Mouse (Mus musculus): ENCODE measurements at regions not wholly inside any gene's neighbourhood (a gene's known extent, or its start where the extent isn't known, plus 50 kb on each side); places are given as distances from the start of the nearest gene placed in this dataset.
A peak's percentile ranks its signal among the peaks of the same experiment; 100 is the strongest.

DNA sequence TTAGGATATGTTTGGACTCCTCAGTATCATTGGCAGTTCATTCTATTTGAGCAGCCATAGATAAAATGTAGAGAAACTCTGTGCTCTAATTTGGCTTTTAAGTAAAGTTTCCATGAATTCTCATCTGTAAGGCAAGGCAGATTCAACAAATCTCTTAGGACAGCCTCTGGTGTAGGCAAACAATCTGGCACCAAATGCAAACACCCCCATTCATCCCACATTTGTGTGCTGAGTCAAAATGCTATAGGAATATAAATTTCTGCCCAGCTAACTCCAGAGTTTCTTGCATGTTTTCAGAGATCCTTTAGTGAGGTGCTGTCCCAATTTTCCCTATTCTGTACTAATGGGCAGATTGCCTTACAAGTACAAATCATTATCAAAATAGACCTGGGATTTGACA, 695.7 kb upstream of the Kif18a start:
- Histone ChIP-seq H3K27me3 (ENCODE audit: low read depth, poor library complexity, severe bottlenecking) (no peaks in the 10 kb centered on the region), H3K4me3 (no peak overlapping the region), H3K4me1 (no peaks in the 10 kb centered on the region)

DNA sequence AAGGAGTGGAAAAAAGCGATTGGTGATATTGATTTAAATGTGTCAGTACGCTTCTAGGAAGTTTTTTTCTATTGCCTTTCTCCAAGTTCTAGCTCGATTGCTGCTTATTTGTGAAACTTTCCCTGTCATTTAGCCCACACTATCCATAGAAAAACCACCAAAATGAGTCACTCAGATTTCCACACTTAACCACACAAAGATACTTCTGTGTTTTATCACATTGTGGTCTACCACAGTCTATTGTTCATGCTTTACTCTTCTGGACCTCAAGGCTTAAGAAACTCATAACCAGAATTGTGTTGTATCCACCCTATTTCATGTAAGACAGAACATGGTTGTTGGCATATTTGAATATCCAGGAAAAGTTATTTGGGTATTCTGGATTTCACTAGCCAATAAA, 687.0 kb upstream of the Kif18a start:
- Histone ChIP-seq H3K27ac (no peak overlapping the region), H3K4me3 (no peak overlapping the region), H3K36me3 (no peaks in the 10 kb centered on the region), H3K9me3 (replicated peaks) (no peaks in the 10 kb centered on the region), H3K4me1 (no peaks in the 10 kb centered on the region), H3K27me3 (ENCODE audit: low read depth, poor library complexity, severe bottlenecking) (no peaks in the 10 kb centered on the region)
- WGBS: 93% methylated on average over 3 of the region's 3 CpGs
- no peak for DNase-seq (ENCODE audit: low spot score)

More for the DNA sequence above, 695.7 kb upstream of the Kif18a start:
- DNase-seq (ENCODE audit: low spot score): no peak
- Histone ChIP-seq H3K27ac (no peak overlapping the region), H3K9me3 (replicated peaks) (no peaks in the 10 kb centered on the region), H3K36me3 (no peaks in the 10 kb centered on the region)

DNA sequence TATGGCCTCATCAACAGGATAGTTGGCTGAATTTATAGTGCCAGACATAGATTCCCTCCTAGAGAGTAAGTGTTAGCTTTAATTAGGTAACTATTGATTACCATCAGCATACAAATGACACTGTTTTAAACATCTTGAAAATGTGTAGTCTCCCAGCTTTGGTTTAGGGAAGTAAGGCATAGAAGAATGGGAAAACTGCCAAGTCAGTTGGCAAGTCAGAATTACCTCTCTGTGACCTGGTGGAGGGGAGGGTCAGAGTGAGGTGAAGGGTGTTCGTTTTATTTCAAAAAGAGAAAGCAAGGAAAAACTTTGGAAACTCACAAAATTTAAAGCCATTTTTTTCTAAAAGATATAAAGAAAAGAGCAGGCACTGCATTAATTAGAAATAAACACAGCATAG, 680.2 kb upstream of the Kif18a start:
- no peak overlapping the region for H3K27ac ChIP-seq
- WGBS: 75% methylated on average over 1 of the region's 1 CpGs
- H3K27me3 ChIP-seq (ENCODE audit: low read depth, poor library complexity, severe bottlenecking): no peaks in the 10 kb centered on the region
- no peaks in the 10 kb centered on the region for H3K4me1 ChIP-seq
- H3K36me3 ChIP-seq: no peaks in the 10 kb centered on the region
- no peak overlapping the region for H3K4me3 ChIP-seq
- no peaks in the 10 kb centered on the region for H3K9me3 ChIP-seq (replicated peaks)
- DNase-seq (ENCODE audit: low spot score): no peak

DNA sequence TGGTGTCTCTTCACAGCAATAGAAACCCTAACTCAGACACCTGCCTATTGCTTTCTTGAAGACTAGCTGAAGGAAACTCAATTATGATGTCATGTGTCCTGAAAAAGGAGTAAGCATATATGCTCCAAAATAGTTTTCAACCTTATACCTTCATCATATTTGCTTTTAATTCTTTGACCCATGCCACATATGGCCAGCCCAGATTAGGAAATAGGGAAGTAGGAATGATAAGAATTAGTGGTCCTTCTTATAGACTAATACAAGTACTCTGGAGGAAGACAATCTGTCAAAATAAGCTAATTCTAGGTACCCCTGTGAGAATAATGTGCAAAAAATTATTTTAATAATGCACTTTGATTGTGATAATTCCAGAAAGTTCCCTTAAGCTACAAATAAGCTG, 661.0 kb upstream of the Kif18a start:
- Histone ChIP-seq H3K4me3 (no peak overlapping the region), H3K27ac (no peak overlapping the region), H3K9me3 (replicated peaks) (no peaks in the 10 kb centered on the region), H3K36me3 (no peaks in the 10 kb centered on the region), H3K4me1 (no peaks in the 10 kb centered on the region), H3K27me3 (ENCODE audit: low read depth, poor library complexity, severe bottlenecking) (no peaks in the 10 kb centered on the region)
- DNase-seq (ENCODE audit: low spot score): no peak

DNA sequence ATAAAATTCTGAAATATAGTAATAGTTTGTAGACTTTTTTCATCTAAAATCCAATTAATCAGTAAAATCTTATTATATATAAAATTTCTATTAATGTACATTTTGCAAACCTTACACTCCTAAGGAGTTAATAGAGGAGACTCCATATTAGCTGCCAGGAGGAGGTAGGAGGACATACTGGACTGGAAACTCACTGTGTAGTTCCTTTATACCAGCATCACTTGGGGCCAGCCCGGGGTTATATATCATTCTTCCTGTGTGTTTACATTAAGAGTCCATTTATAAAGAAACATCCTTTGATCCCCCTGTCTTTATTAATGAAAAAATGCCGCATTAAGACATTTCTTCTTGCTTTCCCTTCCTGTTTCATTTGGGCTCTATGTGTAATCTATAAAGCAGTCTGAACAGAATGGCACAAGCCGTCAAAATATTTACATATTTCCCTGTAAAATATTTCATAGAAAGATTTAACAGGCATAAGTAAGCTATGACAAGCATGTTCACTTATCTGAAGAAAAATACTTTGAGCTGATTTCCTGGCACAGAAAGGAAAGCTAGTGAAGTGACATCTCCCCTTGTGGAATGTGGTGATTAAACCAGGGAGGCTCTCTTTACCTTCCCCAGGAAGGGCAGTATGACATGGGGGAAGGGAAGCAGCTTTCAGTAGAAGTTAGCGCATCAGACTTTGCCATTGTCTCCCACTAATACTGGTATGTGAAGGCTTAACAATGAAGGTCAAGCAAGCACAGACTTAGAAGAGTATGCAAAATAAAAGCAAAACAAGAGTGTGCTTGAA, 658.0 kb upstream of the Kif18a start:
- Histone ChIP-seq H3K36me3 (no peaks in the 10 kb centered on the region), H3K27me3 (ENCODE audit: low read depth, poor library complexity, severe bottlenecking) (no peaks in the 10 kb centered on the region), H3K9me3 (replicated peaks) (no peaks in the 10 kb centered on the region), H3K4me1 (no peaks in the 10 kb centered on the region), H3K27ac (no peak overlapping the region), H3K4me3 (no peak overlapping the region)
- WGBS: 85% methylated on average over 4 of the region's 4 CpGs
- DNase-seq (ENCODE audit: low spot score): no peak

DNA sequence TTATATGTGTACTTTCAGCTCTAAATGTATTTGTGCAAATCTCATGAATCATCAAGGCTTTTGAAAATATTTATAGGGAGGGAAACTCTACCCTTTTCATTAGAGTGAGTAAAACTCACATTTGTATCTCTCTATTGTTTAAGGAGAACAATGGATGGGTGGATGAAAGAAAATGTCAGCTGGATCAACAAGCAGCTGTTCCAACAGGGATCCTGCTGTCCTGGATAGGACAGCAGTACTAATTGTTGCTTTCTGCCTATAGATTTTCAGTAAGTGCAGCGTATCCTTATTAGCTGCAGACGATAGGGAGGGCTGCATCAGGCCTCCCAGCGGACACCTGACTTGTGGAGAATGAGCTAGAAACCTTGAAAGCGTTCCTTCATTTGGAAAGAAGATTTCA, 644.9 kb upstream of the Kif18a start:
- Histone ChIP-seq H3K27ac (no peak overlapping the region), H3K36me3 (no peaks in the 10 kb centered on the region), H3K9me3 (replicated peaks) (no peaks in the 10 kb centered on the region), H3K4me1 (no peaks in the 10 kb centered on the region), H3K27me3 (ENCODE audit: low read depth, poor library complexity, severe bottlenecking) (no peaks in the 10 kb centered on the region), H3K4me3 (no peak overlapping the region)
- no peak for DNase-seq (ENCODE audit: low spot score)
- 90% methylated on average over 4 of the region's 4 CpGs for WGBS

DNA sequence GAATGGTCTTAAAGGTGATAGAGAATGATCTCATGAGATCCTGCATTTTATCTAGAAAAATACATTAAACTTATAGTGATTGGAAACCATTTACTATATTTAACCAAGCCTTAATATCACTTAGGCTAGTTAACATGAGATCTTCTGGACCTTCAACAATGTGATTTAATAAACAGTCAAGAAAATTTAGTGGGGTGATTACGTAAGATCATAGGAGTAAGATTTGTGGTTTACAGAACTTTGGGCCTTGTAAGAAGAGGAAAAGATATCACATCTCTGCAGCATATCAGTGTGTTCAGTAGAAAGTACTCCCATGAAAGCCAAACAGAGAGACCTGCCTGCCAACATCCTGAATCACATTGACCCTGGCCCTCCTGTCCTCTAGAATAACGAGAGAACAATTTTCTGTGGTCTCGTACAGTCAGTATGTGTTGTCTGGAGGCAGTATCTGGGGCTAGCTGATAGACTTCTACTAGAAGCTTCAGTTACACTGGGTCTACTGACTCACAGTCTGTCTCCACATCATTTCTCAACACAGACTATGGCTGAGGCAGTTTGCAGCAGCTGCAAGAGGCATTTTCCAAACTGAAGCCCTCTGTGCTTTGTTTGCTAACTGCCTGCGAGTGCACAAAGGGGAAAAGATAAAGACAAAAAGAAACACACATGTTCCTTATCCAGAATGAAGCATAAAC, 619.7 kb upstream of the Kif18a start:
- Histone ChIP-seq H3K27ac (no peak overlapping the region), H3K27me3 (ENCODE audit: low read depth, poor library complexity, severe bottlenecking) (no peaks in the 10 kb centered on the region), H3K9me3 (replicated peaks) (no peaks in the 10 kb centered on the region), H3K36me3 (no peaks in the 10 kb centered on the region), H3K4me1 (no peaks in the 10 kb centered on the region), H3K4me3 (no peak overlapping the region)
- WGBS: 86% methylated on average over 4 of the region's 4 CpGs
- DNase-seq (ENCODE audit: low spot score): no peak

DNA sequence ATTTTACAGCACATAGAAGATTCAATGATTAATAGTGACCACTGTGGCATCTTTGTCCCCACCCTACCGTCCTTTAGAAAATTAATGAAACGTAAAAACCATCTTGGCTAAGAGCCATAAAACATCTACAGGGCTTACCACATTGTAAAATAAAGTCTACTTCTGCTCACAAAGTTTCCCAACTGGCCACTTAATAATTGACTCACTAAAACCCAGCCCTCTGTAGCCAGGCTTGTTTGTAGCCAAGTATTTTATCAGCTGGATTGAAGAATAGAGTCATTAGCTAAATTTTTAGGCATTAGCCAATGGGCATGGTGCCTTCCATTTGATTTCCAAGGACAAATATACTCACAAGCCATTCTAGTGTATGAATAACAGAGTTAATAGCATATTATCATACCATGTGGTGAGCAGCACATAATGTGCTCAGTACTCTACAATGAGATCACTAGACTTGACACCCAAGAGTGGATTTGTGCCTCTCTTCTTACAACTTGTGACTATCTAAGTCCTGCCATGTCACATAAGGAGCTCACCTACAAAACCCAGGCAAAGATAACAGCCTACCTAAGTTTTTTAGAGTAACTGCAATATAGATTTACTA, 602.7 kb upstream of the Kif18a start:
- Histone ChIP-seq H3K27me3 (ENCODE audit: low read depth, poor library complexity, severe bottlenecking) (no peaks in the 10 kb centered on the region), H3K4me1 (no peaks in the 10 kb centered on the region), H3K4me3 (no peak overlapping the region), H3K27ac (no peak overlapping the region), H3K36me3 (no peaks in the 10 kb centered on the region), H3K9me3 (replicated peaks) (no peaks in the 10 kb centered on the region)
- WGBS: 75% methylated on average over 2 of the region's 2 CpGs
- no peak for DNase-seq (ENCODE audit: low spot score)

DNA sequence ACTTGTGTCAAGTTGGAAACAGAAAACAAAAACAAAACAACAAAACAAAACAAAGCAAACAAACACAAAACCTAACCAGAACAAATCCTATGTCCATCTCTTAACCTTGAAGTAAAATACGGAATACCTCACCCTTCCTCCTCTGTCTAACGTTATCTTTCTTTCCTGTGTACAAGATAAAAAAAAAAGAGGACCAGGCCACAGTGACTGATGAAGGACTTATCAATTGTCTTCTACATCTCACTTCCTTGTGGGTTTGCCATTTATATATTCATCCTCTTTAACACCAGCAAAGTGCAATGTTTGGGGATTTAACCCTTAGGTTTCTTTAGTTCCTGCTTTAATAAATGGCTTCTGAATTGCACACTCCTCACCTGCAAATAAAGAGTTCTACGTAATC, 599.0 kb upstream of the Kif18a start:
- no peak for DNase-seq (ENCODE audit: low spot score)
- no peaks in the 10 kb centered on the region for H3K4me1 ChIP-seq
- no peaks in the 10 kb centered on the region for H3K27me3 ChIP-seq (ENCODE audit: low read depth, poor library complexity, severe bottlenecking)
- 86% methylated on average over 3 of the region's 3 CpGs for WGBS
- no peaks in the 10 kb centered on the region for H3K9me3 ChIP-seq (replicated peaks)
- no peak overlapping the region for H3K27ac ChIP-seq
- no peaks in the 10 kb centered on the region for H3K36me3 ChIP-seq
- H3K4me3 ChIP-seq: no peak overlapping the region

DNA sequence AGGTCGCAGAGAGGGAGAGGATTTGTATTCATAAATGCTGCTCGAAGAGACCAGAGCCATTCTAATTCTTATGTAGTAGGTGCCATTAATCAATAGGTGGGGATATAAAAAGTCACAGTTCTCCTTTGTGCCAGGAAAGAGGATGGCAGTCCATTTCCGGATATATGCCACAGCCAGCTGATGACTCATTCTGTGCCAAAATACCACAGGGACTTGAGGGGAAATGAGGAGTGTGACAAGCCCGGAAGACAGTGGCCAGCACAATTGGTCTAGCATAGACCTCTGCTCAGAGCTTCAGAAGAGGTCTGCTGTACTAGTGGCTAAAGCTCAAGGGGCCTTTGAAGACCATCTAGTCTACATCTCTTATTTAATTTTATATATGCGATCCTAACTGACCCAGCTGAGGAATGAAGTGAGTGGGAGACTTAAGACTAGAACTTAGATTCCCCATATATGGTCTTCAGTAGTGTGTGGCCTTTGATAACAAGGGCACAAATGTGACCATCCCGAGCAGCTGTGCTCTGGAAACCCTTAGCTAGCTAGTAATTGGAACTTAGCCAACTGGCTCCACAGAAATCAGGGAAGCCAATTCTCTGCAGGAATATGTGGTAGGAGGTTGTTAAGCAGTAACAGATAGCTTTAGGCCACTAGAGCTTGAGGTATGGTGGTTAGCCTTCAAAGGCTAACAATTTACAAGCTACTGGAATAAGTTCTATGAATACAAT, 594.4 kb upstream of the Kif18a start:
- no peak for DNase-seq (ENCODE audit: low spot score)
- Histone ChIP-seq H3K9me3 (replicated peaks) (no peaks in the 10 kb centered on the region), H3K4me3 (no peak overlapping the region), H3K27me3 (ENCODE audit: low read depth, poor library complexity, severe bottlenecking) (no peaks in the 10 kb centered on the region), H3K27ac (no peak overlapping the region), H3K4me1 (no peaks in the 10 kb centered on the region), H3K36me3 (no peaks in the 10 kb centered on the region)
- WGBS: 90% methylated on average over 6 of the region's 6 CpGs

DNA sequence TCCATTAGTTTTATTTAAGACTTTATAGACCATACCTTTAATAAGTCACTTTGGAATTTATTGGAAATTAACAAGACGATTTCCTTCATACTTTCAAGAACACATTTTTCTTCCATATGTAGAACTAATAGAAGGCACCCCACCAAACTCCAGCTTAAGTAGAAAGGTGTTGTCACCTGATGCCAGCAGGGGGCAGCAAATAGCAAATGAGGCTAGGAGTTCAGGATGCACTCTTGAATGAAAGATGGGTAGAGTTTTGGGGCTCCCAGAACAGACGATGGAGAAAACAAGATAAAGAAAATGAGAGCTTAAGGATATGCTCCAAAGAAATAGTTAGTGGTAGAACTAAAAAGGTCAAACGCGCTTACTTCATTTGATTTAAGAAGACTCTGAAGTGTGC, 590.4 kb upstream of the Kif18a start:
- H3K4me1 ChIP-seq: no peaks in the 10 kb centered on the region
- no peaks in the 10 kb centered on the region for H3K36me3 ChIP-seq
- no peaks in the 10 kb centered on the region for H3K27me3 ChIP-seq (ENCODE audit: low read depth, poor library complexity, severe bottlenecking)
- DNase-seq (ENCODE audit: low spot score): peak; percentile 72
- H3K27ac ChIP-seq: no peak overlapping the region
- no peaks in the 10 kb centered on the region for H3K9me3 ChIP-seq (replicated peaks)
- no peak overlapping the region for H3K4me3 ChIP-seq
- 57% methylated on average over 4 of the region's 4 CpGs for WGBS

DNA sequence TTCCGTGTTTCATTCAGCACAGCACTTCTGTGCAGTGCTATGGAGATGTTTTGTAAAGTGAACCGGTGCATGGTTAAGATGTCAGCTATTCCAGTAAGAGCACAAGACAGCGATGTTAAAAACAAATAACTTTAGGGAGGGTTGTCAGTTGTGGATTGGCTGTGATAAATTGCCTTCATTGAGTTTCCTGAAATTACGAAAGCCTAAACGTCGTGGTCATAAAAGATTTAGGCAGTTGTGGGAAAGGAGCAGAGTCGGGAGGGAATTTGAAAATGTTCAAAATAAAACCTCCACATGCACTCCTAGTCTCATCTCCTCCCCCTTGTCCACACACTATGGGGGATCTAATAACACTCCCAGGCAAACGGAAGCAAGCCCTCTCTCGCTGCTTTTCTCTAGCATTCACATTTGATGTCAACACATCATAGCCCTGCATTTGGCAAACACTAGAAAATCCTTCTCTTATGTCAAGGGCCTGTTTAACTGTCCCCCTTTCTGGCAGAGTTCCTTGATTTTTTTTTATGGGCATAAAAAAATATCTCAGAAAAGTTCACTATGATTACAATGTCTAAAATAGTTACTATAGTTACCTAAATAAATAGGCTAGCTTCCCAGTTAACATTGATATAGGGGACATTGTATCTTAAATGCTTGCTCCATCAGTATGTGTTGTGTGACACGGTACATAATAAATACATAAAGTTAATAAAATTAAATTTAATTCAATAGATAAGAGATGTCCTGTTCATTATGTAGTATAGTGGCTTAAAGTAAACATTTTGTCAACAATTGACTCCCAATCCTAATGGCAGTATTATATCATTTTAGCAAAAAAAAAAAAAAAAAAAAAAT, 589.2 kb upstream of the Kif18a start:
- no peaks in the 10 kb centered on the region for H3K4me1 ChIP-seq
- no peaks in the 10 kb centered on the region for H3K9me3 ChIP-seq (replicated peaks)
- H3K4me3 ChIP-seq: no peak overlapping the region
- no peaks in the 10 kb centered on the region for H3K27me3 ChIP-seq (ENCODE audit: low read depth, poor library complexity, severe bottlenecking)
- no peak for DNase-seq (ENCODE audit: low spot score)
- WGBS: 60% methylated on average over 10 of the region's 10 CpGs
- H3K27ac ChIP-seq: no peak overlapping the region
- H3K36me3 ChIP-seq: no peaks in the 10 kb centered on the region
